In genomic region chr9:111117126-111117642, GRCm38 (mm10) we compare ENCODE assay signal across 8 mouse cellular contexts. TPM values are rescaled to one million over a fixed set of nuclear protein-coding genes. Genes with fewer than 3 reads are reported as not detected.
A peak's percentile ranks its signal among the peaks of the same experiment; 100 is the strongest.
DNase-seq lines count a peak whose midpoint lies in the region; ATAC-seq and TF ChIP-seq lines count a peak whose summit lies in the region.

Gene Lrrfip2, plus strand, starts transcription at chr9:111117592.

- no peak for TF ChIP-seq CTCF in G1E (IDR thresholded peaks at IDR 0.05; ENCODE audit: low read depth, low read length)

- no peaks in the 10 kb centered on the region for H3K9me3 ChIP-seq in G1E (replicated peaks)
- H3K9me3 ChIP-seq in forebrain, embryonic 10.5 days, result no peaks in the 10 kb centered on the region
- H3K9me3 ChIP-seq in limb, embryonic 12.5 days, result no peaks in the 10 kb centered on the region
- no peaks in the 10 kb centered on the region for H3K9me3 ChIP-seq in neural tube, embryonic 15.5 days (replicated peaks)

- intact Hi-C loops in heart, postnatal 25 days (cut with DNase I), result loop anchor here (5.0 kb wide), 2 partner anchors 40 to 95 kb away; no protein-coding TSS in a partner anchor

- H3K27ac ChIP-seq in forebrain, embryonic 10.5 days, result peak within 1 kb of the TSS; percentile 91
- H3K27ac ChIP-seq in limb, embryonic 12.5 days, result peak within 1 kb of the TSS; percentile 81
- H3K27ac ChIP-seq in neural tube, embryonic 15.5 days (replicated peaks), result peak within 1 kb of the TSS; percentile 85

- H3K36me3 ChIP-seq in G1E (replicated peaks), result peaks cover 17% of the 10 kb centered on the region
- H3K36me3 ChIP-seq in forebrain, embryonic 10.5 days (replicated peaks), result peaks cover 9% of the 10 kb centered on the region
- 0 out of 2 replicates have a peak, but pooled peaks cover 5% of the 10 kb centered on the region for H3K36me3 ChIP-seq in limb, embryonic 12.5 days
- H3K36me3 ChIP-seq in neural tube, embryonic 15.5 days, result no peaks in the 10 kb centered on the region

- peak; percentile 87 for DNase-seq in heart, adult 11 months
- no peak for DNase-seq in heart, adult 9 months (ENCODE audit: low spot score in 2 of 2)
- peak; percentile 7 for DNase-seq in G1E (ENCODE audit: low spot score)
- no peak for DNase-seq in forebrain, embryonic 10.5 days (ENCODE audit: extremely low spot score, low spot score)
- DNase-seq in heart, postnatal 25 days (ENCODE audit: low spot score), result no peak
- no peak for DNase-seq in ovary, postnatal 14 days (ENCODE audit: low spot score)

- 45% methylated on average over 14 of the region's 14 CpGs for WGBS in forebrain, embryonic 10.5 days
- WGBS in limb, embryonic 12.5 days, result 33% methylated on average over 14 of the region's 14 CpGs
- 40% methylated on average over 14 of the region's 14 CpGs for WGBS in neural tube, embryonic 15.5 days

- H3K4me1 ChIP-seq in G1E (ENCODE audit: insufficient read depth, low read depth, low read length), result peaks cover 18% of the 10 kb centered on the region
- peaks cover 36% of the 10 kb centered on the region for H3K4me1 ChIP-seq in forebrain, embryonic 10.5 days
- peaks cover 13% of the 10 kb centered on the region for H3K4me1 ChIP-seq in limb, embryonic 12.5 days (replicated peaks)
- H3K4me1 ChIP-seq in neural tube, embryonic 15.5 days, result peaks cover 19% of the 10 kb centered on the region

- H3K4me3 ChIP-seq in G1E (ENCODE audit: low read depth, low read length), result peak within 1 kb of the TSS; percentile 84
- peak within 1 kb of the TSS; percentile 83 for H3K4me3 ChIP-seq in forebrain, embryonic 10.5 days
- peak within 1 kb of the TSS; percentile 99 for H3K4me3 ChIP-seq in limb, embryonic 12.5 days (replicated peaks)
- H3K4me3 ChIP-seq in neural tube, embryonic 15.5 days (replicated peaks), result peak within 1 kb of the TSS; percentile 99

- peak within 1 kb of the TSS; percentile 76 for H3K4me2 ChIP-seq in limb, embryonic 12.5 days
- peak within 1 kb of the TSS; percentile 82 for H3K4me2 ChIP-seq in neural tube, embryonic 15.5 days

- H3K9ac ChIP-seq in limb, embryonic 12.5 days (replicated peaks), result peak within 1 kb of the TSS; percentile 94
- H3K9ac ChIP-seq in neural tube, embryonic 15.5 days (replicated peaks), result peak within 1 kb of the TSS; percentile 94

- H3K27me3 ChIP-seq in G1E (ENCODE audit: insufficient read depth, low read length), result no peaks in the 10 kb centered on the region
- no peaks in the 10 kb centered on the region for H3K27me3 ChIP-seq in forebrain, embryonic 10.5 days (ENCODE audit: poor library complexity, severe bottlenecking)
- no peaks in the 10 kb centered on the region for H3K27me3 ChIP-seq in limb, embryonic 12.5 days
- H3K27me3 ChIP-seq in neural tube, embryonic 15.5 days (replicated peaks), result no peaks in the 10 kb centered on the region

- no peak for ATAC-seq in G1E (ENCODE audit: extremely low read depth, insufficient number of reproducible peaks, low FRiP score, poor library complexity, severe bottlenecking)
- ATAC-seq in limb, embryonic 12.5 days (ENCODE audit: insufficient number of reproducible peaks, insufficient read depth, low FRiP score, low TSS enrichment, low read depth), result no peak
- ATAC-seq in neural tube, embryonic 15.5 days (ENCODE audit: low FRiP score), result no peak

RNA-seq across cellular contexts. Expression of gene Lrrfip2, which starts in this region (rescaled TPM):
- 33.6 and 38.4 TPM in 2 replicates for total RNA-seq in G1E (2014; fragmentation: Nextera tagmentation)
- total RNA-seq in G1E (2017), result 28.4 and 30.4 TPM in 2 replicates
- 11.7 and 14.3 TPM in 2 replicates for polyA plus RNA-seq in G1E (2012)
- 41.8 and 42.1 TPM in 2 replicates for polyA plus RNA-seq in forebrain, embryonic 10.5 days (2016; fragmentation: Nextera tagmentation; extraction: Ambion mirVana)
- 10 to 100 TPM; 82.4 to 91.7 TPM for total RNA-seq in heart, postnatal 25 days (2021)
- 45.0 and 45.9 TPM in 2 replicates for polyA plus RNA-seq in limb, embryonic 12.5 days (2016; fragmentation: Nextera tagmentation; extraction: Ambion mirVana)
- 46.0 and 46.7 TPM in 2 replicates for polyA plus RNA-seq in neural tube, embryonic 15.5 days (2015; fragmentation: Nextera tagmentation; extraction: Ambion mirVana)

Comparison
In these comparisons a context has a peak if more than half of its experiments do, and no peak if none do; other contexts are left out.
1. DNase-seq: peak in heart, adult 11 months (single experiment) and G1E (single experiment); none in heart, adult 9 months (0 of 2), forebrain, embryonic 10.5 days (single experiment), heart, postnatal 25 days (single experiment) and ovary, postnatal 14 days (single experiment).
2. Peak in every context shown above with its lines, with median percentiles within 50 percentile points of each other: H3K4me3 ChIP-seq and H3K27ac ChIP-seq.